Mouse (Mus musculus) myocyte (in vitro differentiated cells): ENCODE data around the gene Mlst8. TPM values are rescaled to one million over a fixed set of nuclear protein-coding genes. Genes with fewer than 3 reads are reported as not detected.

ENCODE experiments used
- H3K27me3 ChIP-seq: one replicate; pipeline ENCODE4 v1.6.1; 2011; ENCODE audit not compliant: control insufficient read depth, insufficient read depth, insufficient read length
- H3K36me3 ChIP-seq: one replicate; pipeline ENCODE4 v1.6.1; 2011; ENCODE audit not compliant: control insufficient read depth, insufficient read depth
- H3K4me2 ChIP-seq: one replicate; pipeline ENCODE4 v1.6.1; 2011; ENCODE audit warnings: low read depth, control low read depth
- H3K4me3 ChIP-seq: one replicate; pipeline ENCODE4 v1.5.1; 2011; ENCODE audit warnings: mild to moderate bottlenecking, control low read depth, moderate library complexity
- H3K79me2 ChIP-seq: one replicate; pipeline ENCODE4 v1.6.1; 2011; ENCODE audit not compliant: control insufficient read depth, insufficient read depth
- H3ac ChIP-seq: one replicate; pipeline ENCODE4 v1.6.1; 2011; ENCODE audit not compliant: control insufficient read depth, insufficient read length
- CEBPB ChIP-seq: IDR thresholded peaks from 2 replicates; pipeline ENCODE4 v1.6.1; 2011; ENCODE audit warnings: mild to moderate bottlenecking, moderate library complexity; ENCODE audit not compliant: poor library complexity, insufficient read depth, severe bottlenecking
- E2F4 ChIP-seq: IDR thresholded peaks from one replicate; pipeline ENCODE4 v1.6.1; 2011; ENCODE audit warnings: mild to moderate bottlenecking, control low read depth, moderate library complexity; ENCODE audit not compliant: insufficient read depth
- MAX ChIP-seq: IDR thresholded peaks from one replicate; pipeline ENCODE4 v1.6.1; 2011; ENCODE audit warnings: low read depth, mild to moderate bottlenecking, control low read depth
- MYOD1 ChIP-seq, 3 experiments: IDR thresholded peaks; one replicate each; pipeline ENCODE4 v1.6.1; 2011; ENCODE audit warnings: control low read depth in 2 of 3, low read depth in 2 of 3, mild to moderate bottlenecking in 2 of 3, moderate library complexity in 1 of 3; ENCODE audit not compliant: insufficient read length in 2 of 3, control insufficient read depth in 1 of 3
- MYOG ChIP-seq, 3 experiments: IDR thresholded peaks; one replicate each; pipeline ENCODE4 v1.6.1; 2011; ENCODE audit warnings: control low read depth in 2 of 3, low read depth in 2 of 3, mild to moderate bottlenecking in 2 of 3; ENCODE audit not compliant: insufficient read length in 2 of 3, control insufficient read depth in 1 of 3, insufficient read depth in 1 of 3
- POLR2A ChIP-seq: IDR thresholded peaks from one replicate; pipeline ENCODE4 v1.6.1; 2011; ENCODE audit warnings: low read depth, mild to moderate bottlenecking, control low read depth, moderate library complexity; ENCODE audit not compliant: insufficient read length
- POLR2AphosphoS2 ChIP-seq: IDR thresholded peaks from one replicate; pipeline ENCODE4 v1.6.1; 2011; ENCODE audit warnings: low read depth, control low read depth; ENCODE audit not compliant: insufficient read length
- REST ChIP-seq: IDR thresholded peaks from one replicate; pipeline ENCODE4 v1.6.1; 2011; ENCODE audit warnings: mild to moderate bottlenecking, control low read depth, moderate library complexity; ENCODE audit not compliant: insufficient read depth, insufficient read length
- SRF ChIP-seq: IDR thresholded peaks from one replicate; pipeline ENCODE4 v1.6.1; 2011; ENCODE audit warnings: low read depth; ENCODE audit not compliant: control insufficient read depth, insufficient read length
- TCF12 ChIP-seq: IDR thresholded peaks from one replicate; pipeline ENCODE4 v1.6.1; 2011; ENCODE audit warnings: mild to moderate bottlenecking, control low read depth; ENCODE audit not compliant: poor library complexity, insufficient read depth, severe bottlenecking
- TCF3 ChIP-seq: IDR thresholded peaks from one replicate; pipeline ENCODE4 v1.6.1; 2011; ENCODE audit warnings: low read depth, control low read depth; ENCODE audit not compliant: insufficient read length
- USF1 ChIP-seq: IDR thresholded peaks from one replicate; pipeline ENCODE4 v1.6.1; 2011; ENCODE audit warnings: low read depth, mild to moderate bottlenecking, control low read depth, moderate library complexity
- polyA plus RNA-seq: library from polyadenylated mRNA; unstranded; fragments of >200 nt; fragmentation: generic; extraction: Trizol; gene quantifications from one replicate; pipeline ENCODE4 v1.2.1, GENCODE M21; 2012; ENCODE audit warnings: missing spikeins

Gene Mlst8
- polyA plus RNA-seq, 1 experiment, result 16.5 TPM

DNA sequence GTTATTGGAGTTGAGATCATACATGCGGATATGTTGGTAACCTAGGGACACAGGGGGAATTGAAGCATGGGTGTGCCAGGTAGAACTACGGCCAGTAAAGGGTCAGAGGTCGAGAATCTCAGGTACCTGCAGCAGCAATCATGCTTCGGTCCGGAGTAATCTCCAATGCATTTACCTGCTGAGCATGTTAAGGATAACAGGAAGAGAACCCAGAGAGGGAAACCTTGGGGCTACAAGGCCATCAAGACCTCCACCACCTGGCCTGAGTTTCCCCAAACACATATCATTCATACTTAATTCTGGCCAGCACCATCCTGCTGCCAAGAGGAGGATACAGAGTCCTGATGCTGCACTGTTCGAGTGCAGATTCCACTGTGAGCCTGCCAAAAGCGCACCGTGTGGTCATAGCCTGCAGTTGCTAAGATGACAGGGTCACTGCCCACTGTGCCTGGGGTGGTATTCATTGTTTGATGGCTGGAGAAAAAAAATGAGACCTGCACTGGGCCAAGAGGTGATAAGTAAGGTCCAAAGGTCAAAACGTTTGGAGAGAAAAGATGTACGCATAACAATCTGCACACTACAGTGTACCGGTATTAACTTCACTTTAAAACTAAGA lies 785 bp downstream of the Mlst8 start:
- no peaks in the 10 kb centered on the region for H3K27me3 ChIP-seq
- peak overlapping the region; percentile 95 for H3K4me2 ChIP-seq
- H3K36me3 ChIP-seq, result peaks cover 18% of the 10 kb centered on the region
- H3ac ChIP-seq, result peak overlapping the region; percentile 26
- peaks cover 6% of the 10 kb centered on the region for H3K79me2 ChIP-seq
- TF ChIP-seq TCF3, result no peak
- no peak for TF ChIP-seq MAX
- no peak for TF ChIP-seq TCF12
- TF ChIP-seq REST, result no peak
- no peak for TF ChIP-seq POLR2A
- TF ChIP-seq MYOD1 (IDR thresholded peaks at IDR 0.05; ENCODE audit: control insufficient read depth in 1 of 3, insufficient read length in 2 of 3, low read depth in 2 of 3), result no peak
- no peak for TF ChIP-seq E2F4
- no peak for TF ChIP-seq POLR2AphosphoS2
- H3K4me3 ChIP-seq, result peak overlapping the region; percentile 56

DNA sequence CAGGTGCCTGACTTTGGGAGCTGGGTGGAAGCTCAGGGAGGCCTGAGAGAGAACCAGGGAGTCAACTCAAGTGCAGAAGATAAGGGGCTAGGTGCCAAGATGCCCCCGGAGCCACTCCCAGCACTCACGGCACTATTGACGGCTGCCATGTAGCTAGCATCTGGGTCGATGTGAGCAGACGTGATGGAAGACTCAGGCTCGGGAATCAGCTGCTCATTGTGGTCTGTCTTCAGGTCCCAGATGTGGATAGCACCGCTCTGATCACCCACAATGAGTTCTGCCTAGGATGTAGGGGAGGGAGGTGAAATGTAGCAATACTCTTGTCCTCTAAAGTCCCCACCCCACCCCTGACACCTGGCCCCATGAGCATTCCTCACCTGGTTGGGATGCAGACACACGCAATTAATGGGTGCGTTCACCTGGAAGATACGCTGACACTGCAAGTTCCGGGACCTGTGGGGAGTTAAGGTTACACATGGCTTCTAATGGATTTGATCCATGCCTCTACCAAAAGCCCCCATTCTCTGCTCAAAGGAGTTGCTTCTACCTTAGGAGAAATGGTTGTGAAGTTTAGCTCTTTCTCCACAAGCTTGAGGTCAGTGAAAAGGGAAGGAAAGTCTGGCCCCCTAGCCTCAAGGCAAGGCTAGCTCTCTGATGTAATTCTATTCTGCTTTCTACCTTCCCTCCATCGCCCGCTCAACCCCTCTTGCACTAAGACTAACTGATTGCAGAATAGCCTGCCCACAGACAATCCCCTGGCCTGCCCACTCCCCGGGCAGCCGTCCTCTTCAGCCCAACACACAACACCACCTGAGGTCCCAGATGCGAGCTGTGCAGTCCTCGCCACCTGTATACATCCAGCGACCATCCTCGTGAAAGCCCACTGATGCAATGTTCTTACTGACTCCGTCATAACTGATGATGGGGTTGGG lies 1.6 kb downstream of the Mlst8 start:
- peaks cover 18% of the 10 kb centered on the region for H3K36me3 ChIP-seq
- no peak overlapping the region for H3ac ChIP-seq
- TF ChIP-seq TCF12 (no peak), MYOG (IDR thresholded peaks at IDR 0.05; ENCODE audit: control insufficient read depth in 1 of 3, insufficient read depth in 1 of 3, insufficient read length in 2 of 3, low read depth in 2 of 3) (no peak), USF1 (no peak), REST (no peak), POLR2AphosphoS2 (no peak), SRF (no peak), MAX (no peak), MYOD1 (IDR thresholded peaks at IDR 0.05; ENCODE audit: control insufficient read depth in 1 of 3, insufficient read length in 2 of 3, low read depth in 2 of 3) (no peak), E2F4 (no peak), TCF3 (no peak), POLR2A (no peak), CEBPB (no peak)
- H3K4me2 ChIP-seq, result peak overlapping the region; percentile 95
- H3K4me3 ChIP-seq, result peak overlapping the region; percentile 56
- H3K79me2 ChIP-seq, result peaks cover 11% of the 10 kb centered on the region
- H3K27me3 ChIP-seq, result no peaks in the 10 kb centered on the region

DNA sequence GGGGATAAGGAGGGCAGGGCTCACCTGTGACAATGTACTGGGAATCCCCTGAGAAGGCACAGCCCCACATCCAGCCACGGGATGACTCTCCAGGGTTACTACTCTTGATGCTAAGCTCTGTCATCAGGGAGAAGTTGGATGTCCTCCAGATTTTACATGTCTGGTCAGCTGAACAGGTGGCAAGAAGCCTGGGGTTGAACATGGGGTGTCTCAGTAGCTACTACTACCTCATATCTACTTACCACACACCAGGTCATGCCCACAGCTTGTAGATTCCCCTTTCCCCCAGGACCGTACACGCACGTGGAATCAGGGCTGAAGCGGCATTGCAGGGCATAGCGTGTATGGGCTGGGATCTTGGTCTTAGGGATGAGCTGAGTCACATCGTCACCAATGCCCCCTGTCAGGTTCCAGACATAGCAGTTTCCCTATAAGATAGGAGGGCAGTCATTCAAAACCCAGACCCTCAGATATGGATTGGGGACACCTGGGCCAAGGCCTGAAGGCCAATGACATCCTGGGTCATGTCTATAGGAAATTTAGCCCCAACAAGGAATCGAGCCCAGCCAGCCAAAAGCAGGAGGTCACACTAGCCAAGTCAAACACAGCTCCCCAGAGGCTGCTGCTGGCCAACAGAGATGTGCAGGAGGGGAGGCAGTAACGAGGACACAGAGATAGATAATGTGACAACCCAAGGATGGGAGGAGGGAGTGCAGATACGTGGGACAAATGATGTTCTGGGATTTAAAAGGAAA lies 2.7 kb downstream of the Mlst8 start:
- H3ac ChIP-seq, result no peak overlapping the region
- no peak overlapping the region for H3K4me2 ChIP-seq
- H3K27me3 ChIP-seq, result no peaks in the 10 kb centered on the region
- TF ChIP-seq SRF, result no peak
- TF ChIP-seq MYOD1 (IDR thresholded peaks at IDR 0.05; ENCODE audit: control insufficient read depth in 1 of 3, insufficient read length in 2 of 3, low read depth in 2 of 3), result peak in 1 of 3 experiments; percentile 40
- no peak for TF ChIP-seq POLR2A
- no peak for TF ChIP-seq E2F4
- H3K36me3 ChIP-seq, result peaks cover 18% of the 10 kb centered on the region
- no peak overlapping the region for H3K4me3 ChIP-seq
- peaks cover 23% of the 10 kb centered on the region for H3K79me2 ChIP-seq

DNA sequence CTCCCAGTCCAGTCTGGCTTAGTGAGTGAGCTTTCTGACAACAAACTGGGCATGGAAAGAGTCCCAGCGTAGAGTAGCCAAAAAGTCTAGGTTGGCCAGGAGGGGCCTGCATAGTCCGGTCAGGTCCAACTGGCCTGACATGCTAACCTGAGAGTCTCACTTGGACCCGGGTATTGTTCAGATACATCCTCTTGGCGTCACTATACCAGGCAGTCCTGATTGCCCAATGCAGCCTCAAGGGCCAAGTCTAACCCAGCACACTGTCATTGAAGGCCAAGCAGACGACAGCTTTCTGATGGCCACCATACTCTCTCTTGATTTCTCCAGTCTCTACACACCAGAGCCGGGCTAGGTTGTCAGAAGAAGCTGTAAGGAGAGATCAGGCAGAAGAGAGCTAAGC lies 3.3 kb downstream of the Mlst8 start:
- H3K27me3 ChIP-seq, result no peaks in the 10 kb centered on the region
- H3K4me2 ChIP-seq, result no peak overlapping the region
- no peak overlapping the region for H3ac ChIP-seq
- peaks cover 18% of the 10 kb centered on the region for H3K36me3 ChIP-seq
- no peak for TF ChIP-seq MYOD1 (IDR thresholded peaks at IDR 0.05; ENCODE audit: control insufficient read depth in 1 of 3, insufficient read length in 2 of 3, low read depth in 2 of 3)
- TF ChIP-seq POLR2AphosphoS2, result no peak
- TF ChIP-seq MAX, result no peak
- TF ChIP-seq TCF12, result no peak
- TF ChIP-seq USF1, result no peak
- peaks cover 29% of the 10 kb centered on the region for H3K79me2 ChIP-seq
- H3K4me3 ChIP-seq, result no peak overlapping the region

DNA sequence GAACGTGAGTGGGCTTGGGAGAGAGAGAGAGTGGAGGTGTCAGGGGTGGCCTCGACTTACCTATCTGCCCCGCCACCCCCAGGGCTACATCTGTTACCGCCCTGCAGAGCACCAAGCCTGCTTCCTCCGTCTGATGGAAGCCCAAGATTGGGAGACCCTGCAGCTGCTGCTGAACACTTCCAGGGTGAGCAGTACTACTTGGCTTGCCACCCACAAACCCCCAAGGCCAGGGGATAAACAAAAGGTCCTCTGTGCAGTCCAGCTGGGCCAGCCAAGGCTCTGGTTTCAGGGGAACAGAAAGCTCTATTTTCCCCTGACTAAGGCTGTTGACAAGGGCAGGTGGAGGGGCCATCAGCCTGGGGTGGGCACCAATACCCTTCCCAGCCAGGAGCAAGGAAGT lies 4.3 kb downstream of the Mlst8 start:
- Histone ChIP-seq H3K27me3 (no peaks in the 10 kb centered on the region), H3K4me2 (no peak overlapping the region), H3ac (no peak overlapping the region), H3K4me3 (no peak overlapping the region), H3K79me2 (peaks cover 29% of the 10 kb centered on the region), H3K36me3 (peaks cover 18% of the 10 kb centered on the region)
- TF ChIP-seq POLR2A, result no peak
- TF ChIP-seq MAX, result no peak
- peak in 2 of 3 experiments; percentile 39 to 72 for TF ChIP-seq MYOG (IDR thresholded peaks at IDR 0.05; ENCODE audit: control insufficient read depth in 1 of 3, insufficient read depth in 1 of 3, insufficient read length in 2 of 3, low read depth in 2 of 3)
- no peak for TF ChIP-seq E2F4
- no peak for TF ChIP-seq SRF
- TF ChIP-seq TCF3, result no peak
- no peak for TF ChIP-seq CEBPB
- peak in 2 of 3 experiments; percentile 42 to 51 for TF ChIP-seq MYOD1 (IDR thresholded peaks at IDR 0.05; ENCODE audit: control insufficient read depth in 1 of 3, insufficient read length in 2 of 3, low read depth in 2 of 3)
